Mouse (Mus musculus): ENCODE results near the gene Kcnc1. TPM values are rescaled to one million over a fixed set of nuclear protein-coding genes. Genes with fewer than 3 reads are reported as not detected.

Gene Kcnc1
- polyA plus RNA-seq, 1 experiment from 2014 or later: 0.92 TPM

DNA sequence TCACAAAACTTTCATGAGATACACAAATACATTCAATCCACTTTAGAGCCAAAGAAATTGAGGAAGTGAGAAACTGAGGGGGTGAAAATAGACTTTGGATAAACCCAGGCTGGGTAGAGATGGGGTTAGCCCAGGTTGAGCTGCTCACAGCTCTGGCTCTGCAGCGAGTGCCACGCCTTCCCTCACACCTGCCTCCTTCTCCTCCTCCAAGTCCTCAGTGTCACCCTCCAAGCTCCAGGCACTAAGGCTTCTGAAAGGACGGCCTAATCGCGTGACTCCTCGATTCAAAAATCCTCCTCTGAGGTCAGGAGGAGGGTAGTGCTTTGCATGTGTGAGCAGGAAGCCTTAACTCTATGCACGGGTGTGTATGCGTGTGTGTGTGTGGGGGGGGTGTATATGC, 66.8 kb downstream of the Kcnc1 start:
- H3K27me3 ChIP-seq (ENCODE audit: control insufficient read depth, insufficient read depth, low read length): no peaks in the 10 kb centered on the region
- WGBS: 89% methylated on average over 8 of the region's 8 CpGs
- H3K27ac ChIP-seq (ENCODE audit: low read depth, low read length): no peak overlapping the region
- H3K4me1 ChIP-seq (replicated peaks; ENCODE audit: control insufficient read depth, insufficient read depth, low read length): no peaks in the 10 kb centered on the region
- DNase-seq (ENCODE audit: low spot score) (no peak), ATAC-seq (replicated peaks; ENCODE audit: low FRiP score) (no peak)
- H3K9ac ChIP-seq (ENCODE audit: low read length): no peak overlapping the region
- H3K36me3 ChIP-seq (ENCODE audit: control insufficient read depth, insufficient read depth, low read length): no peaks in the 10 kb centered on the region
- no peaks in the 10 kb centered on the region for H3K9me3 ChIP-seq (ENCODE audit: control insufficient read depth, low read length)
- no peak overlapping the region for H3K4me2 ChIP-seq (ENCODE audit: low read depth, low read length, severe bottlenecking)
- H3K4me3 ChIP-seq (ENCODE audit: low read depth, low read length): no peak overlapping the region

- WGBS: 83% methylated on average over 7 of the region's 7 CpGs
- DNase-seq (ENCODE audit: low spot score) (no peak), ATAC-seq (replicated peaks; ENCODE audit: low FRiP score) (no peak)
- H3K4me1 ChIP-seq (replicated peaks; ENCODE audit: control insufficient read depth, insufficient read depth, low read length): no peaks in the 10 kb centered on the region
- no peaks in the 10 kb centered on the region for H3K27me3 ChIP-seq (ENCODE audit: control insufficient read depth, insufficient read depth, low read length)
- no peaks in the 10 kb centered on the region for H3K9me3 ChIP-seq (ENCODE audit: control insufficient read depth, low read length)
- H3K4me3 ChIP-seq (ENCODE audit: low read depth, low read length): no peak overlapping the region
- H3K4me2 ChIP-seq (ENCODE audit: low read depth, low read length, severe bottlenecking): no peak overlapping the region
- H3K27ac ChIP-seq (ENCODE audit: low read depth, low read length): no peak overlapping the region
- no peak overlapping the region for H3K9ac ChIP-seq (ENCODE audit: low read length)
- H3K36me3 ChIP-seq (ENCODE audit: control insufficient read depth, insufficient read depth, low read length): no peaks in the 10 kb centered on the region
Measured at GRCm38 (mm10) chr7:46466422-46466981, 70.2 kb downstream of the Kcnc1 start.

DNA sequence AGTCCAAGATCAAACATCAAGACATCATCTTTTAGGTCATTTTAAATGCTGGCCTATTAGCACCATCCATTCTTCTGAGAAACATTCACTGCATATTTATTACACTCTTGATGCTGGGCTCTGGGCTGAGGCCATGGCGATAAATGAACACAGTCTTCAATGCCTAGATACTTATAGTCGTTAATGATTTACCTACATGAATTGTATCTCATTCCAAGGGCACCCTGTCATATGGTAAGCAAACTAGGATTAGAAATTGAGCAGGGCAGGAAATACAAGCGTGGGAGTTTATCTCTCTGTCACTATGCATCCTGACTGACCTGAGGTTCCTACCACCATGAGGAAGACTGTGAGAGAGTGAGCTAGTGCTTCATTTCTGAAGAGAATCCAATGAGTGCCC, 73.2 kb downstream of the Kcnc1 start:
- Histone ChIP-seq H3K27ac (ENCODE audit: low read depth, low read length) (no peak overlapping the region), H3K9ac (ENCODE audit: low read length) (no peak overlapping the region), H3K36me3 (ENCODE audit: control insufficient read depth, insufficient read depth, low read length) (no peaks in the 10 kb centered on the region), H3K9me3 (ENCODE audit: control insufficient read depth, low read length) (no peaks in the 10 kb centered on the region), H3K4me1 (replicated peaks; ENCODE audit: control insufficient read depth, insufficient read depth, low read length) (peaks cover 2% of the 10 kb centered on the region; the same call in 1 of the 2 replicates), H3K27me3 (ENCODE audit: control insufficient read depth, insufficient read depth, low read length) (no peaks in the 10 kb centered on the region), H3K4me2 (ENCODE audit: low read depth, low read length, severe bottlenecking) (no peak overlapping the region), H3K4me3 (ENCODE audit: low read depth, low read length) (no peak overlapping the region)
- 90% methylated on average over 3 of the region's 3 CpGs for WGBS
- no peak for ATAC-seq (replicated peaks; ENCODE audit: low FRiP score)
- DNase-seq (ENCODE audit: low spot score): no peak

DNA sequence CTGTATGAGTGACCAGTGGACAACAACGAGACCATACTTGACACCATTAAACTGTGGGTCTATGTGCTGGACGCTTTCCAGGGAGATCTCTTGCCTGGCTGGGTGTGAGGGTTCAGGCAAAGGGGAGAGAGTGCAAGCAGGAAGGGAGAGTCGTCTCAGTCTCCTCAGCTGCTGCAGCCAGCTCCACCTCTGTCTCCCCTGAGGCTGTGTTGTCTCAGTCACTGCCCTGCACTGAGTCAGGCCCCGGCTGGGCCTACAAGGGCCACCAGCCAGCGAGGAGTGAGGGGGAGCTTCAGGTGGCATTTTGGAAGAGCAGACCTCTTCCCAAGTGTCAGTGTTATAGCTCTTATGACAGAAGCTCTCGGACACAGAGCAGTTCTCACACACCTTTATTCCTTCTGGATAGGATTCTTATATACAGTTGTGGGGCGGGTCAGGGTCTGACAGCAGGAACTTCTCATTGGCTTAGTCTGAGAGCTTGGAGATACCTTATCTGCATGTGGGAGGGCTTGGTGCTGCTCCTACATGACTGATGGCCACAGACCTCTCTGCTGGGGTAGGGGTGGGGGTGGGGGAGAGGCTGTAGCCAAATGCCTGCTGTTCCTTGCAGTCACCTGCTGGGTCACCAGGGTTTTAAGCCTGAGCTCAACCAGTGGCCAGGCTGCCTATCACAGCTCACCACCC, 74.9 kb downstream of the Kcnc1 start:
- Histone ChIP-seq H3K4me1 (replicated peaks; ENCODE audit: control insufficient read depth, insufficient read depth, low read length) (peaks cover 2% of the 10 kb centered on the region; the same call in 1 of the 2 replicates), H3K4me3 (ENCODE audit: low read depth, low read length) (no peak overlapping the region), H3K9me3 (ENCODE audit: control insufficient read depth, low read length) (no peaks in the 10 kb centered on the region), H3K4me2 (ENCODE audit: low read depth, low read length, severe bottlenecking) (no peak overlapping the region), H3K9ac (ENCODE audit: low read length) (no peak overlapping the region), H3K36me3 (ENCODE audit: control insufficient read depth, insufficient read depth, low read length) (no peaks in the 10 kb centered on the region), H3K27ac (ENCODE audit: low read depth, low read length) (no peak overlapping the region), H3K27me3 (ENCODE audit: control insufficient read depth, insufficient read depth, low read length) (no peaks in the 10 kb centered on the region)
- WGBS: 66% methylated on average over 7 of the region's 7 CpGs
- ATAC-seq (replicated peaks; ENCODE audit: low FRiP score) (no peak), DNase-seq (ENCODE audit: low spot score) (no peak)

DNA sequence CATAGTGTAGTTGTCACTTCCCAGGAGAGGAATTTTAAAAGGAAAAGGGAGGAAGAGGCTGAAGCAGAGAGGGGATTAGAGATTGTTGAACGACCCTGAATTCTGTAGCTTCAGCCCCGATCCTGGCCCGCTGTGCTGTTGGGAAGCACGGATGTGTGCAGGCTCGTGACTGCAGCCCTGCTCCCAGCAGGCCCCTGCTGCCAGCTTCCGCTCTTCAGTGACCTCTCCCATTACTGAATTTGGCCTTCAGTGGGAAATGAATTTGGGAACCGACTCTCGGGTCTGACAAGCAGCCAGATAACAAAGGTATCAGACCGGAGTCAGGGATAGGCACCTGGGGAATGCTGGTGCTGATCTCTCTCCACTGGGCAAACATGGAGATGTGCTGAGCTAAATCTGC, 76.8 kb downstream of the Kcnc1 start:
- ATAC-seq (replicated peaks; ENCODE audit: low FRiP score) (no peak), DNase-seq (ENCODE audit: low spot score) (no peak)
- Histone ChIP-seq H3K27me3 (ENCODE audit: control insufficient read depth, insufficient read depth, low read length) (no peaks in the 10 kb centered on the region), H3K4me2 (ENCODE audit: low read depth, low read length, severe bottlenecking) (no peak overlapping the region), H3K36me3 (ENCODE audit: control insufficient read depth, insufficient read depth, low read length) (no peaks in the 10 kb centered on the region), H3K9ac (ENCODE audit: low read length) (no peak overlapping the region), H3K4me1 (replicated peaks; ENCODE audit: control insufficient read depth, insufficient read depth, low read length) (peaks cover 2% of the 10 kb centered on the region; the same call in 1 of the 2 replicates), H3K9me3 (ENCODE audit: control insufficient read depth, low read length) (no peaks in the 10 kb centered on the region), H3K27ac (ENCODE audit: low read depth, low read length) (no peak overlapping the region), H3K4me3 (ENCODE audit: low read depth, low read length) (no peak overlapping the region)
- WGBS: 29% methylated on average over 9 of the region's 9 CpGs

DNA sequence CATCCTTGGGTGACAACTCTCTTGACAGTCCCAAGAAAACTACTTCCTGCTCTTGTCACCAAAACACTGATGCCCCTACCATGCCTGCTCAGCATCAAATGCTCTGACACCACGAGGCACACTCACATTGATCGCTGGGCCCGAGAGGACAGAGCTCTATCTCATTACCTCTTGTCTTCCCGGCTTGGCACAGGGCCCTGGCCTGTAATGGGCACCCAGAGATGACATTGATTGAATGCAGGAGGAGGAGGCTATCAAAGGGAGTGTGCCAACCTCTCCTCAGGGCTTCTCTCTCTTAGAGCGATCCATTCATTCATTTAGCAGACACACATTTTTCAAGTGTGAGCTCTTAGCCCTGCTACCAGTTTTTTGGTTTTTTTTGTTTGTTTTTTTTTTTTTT, 79.2 kb downstream of the Kcnc1 start:
- WGBS: 95% methylated on average over 5 of the region's 5 CpGs
- ATAC-seq (replicated peaks; ENCODE audit: low FRiP score) (no peak), DNase-seq (ENCODE audit: low spot score) (no peak)

GRCm38 (mm10) chr7:46477456-46477855, 81.2 kb downstream of the Kcnc1 start:
- H3K27ac ChIP-seq (ENCODE audit: low read depth, low read length): no peak overlapping the region
- H3K27me3 ChIP-seq (ENCODE audit: control insufficient read depth, insufficient read depth, low read length): no peaks in the 10 kb centered on the region
- no peak overlapping the region for H3K4me2 ChIP-seq (ENCODE audit: low read depth, low read length, severe bottlenecking)
- DNase-seq (ENCODE audit: low spot score) (no peak), ATAC-seq (replicated peaks; ENCODE audit: low FRiP score) (no peak)
- no peaks in the 10 kb centered on the region for H3K36me3 ChIP-seq (ENCODE audit: control insufficient read depth, insufficient read depth, low read length)
- no peaks in the 10 kb centered on the region for H3K9me3 ChIP-seq (ENCODE audit: control insufficient read depth, low read length)
- H3K9ac ChIP-seq (ENCODE audit: low read length): no peak overlapping the region
- 85% methylated on average over 3 of the region's 3 CpGs for WGBS
- no peak overlapping the region for H3K4me3 ChIP-seq (ENCODE audit: low read depth, low read length)
- H3K4me1 ChIP-seq (replicated peaks; ENCODE audit: control insufficient read depth, insufficient read depth, low read length): peaks cover 2% of the 10 kb centered on the region; the same call in 1 of the 2 replicates

More for the DNA sequence above, 79.2 kb downstream of the Kcnc1 start:
- Histone ChIP-seq H3K4me3 (ENCODE audit: low read depth, low read length) (no peak overlapping the region), H3K27me3 (ENCODE audit: control insufficient read depth, insufficient read depth, low read length) (no peaks in the 10 kb centered on the region), H3K9me3 (ENCODE audit: control insufficient read depth, low read length) (no peaks in the 10 kb centered on the region), H3K36me3 (ENCODE audit: control insufficient read depth, insufficient read depth, low read length) (no peaks in the 10 kb centered on the region), H3K27ac (ENCODE audit: low read depth, low read length) (no peak overlapping the region), H3K4me1 (replicated peaks; ENCODE audit: control insufficient read depth, insufficient read depth, low read length) (peaks cover 2% of the 10 kb centered on the region; the same call in 1 of the 2 replicates), H3K4me2 (ENCODE audit: low read depth, low read length, severe bottlenecking) (no peak overlapping the region), H3K9ac (ENCODE audit: low read length) (no peak overlapping the region)

- WGBS: 72% methylated on average over 6 of the region's 6 CpGs
- no peak overlapping the region for H3K9ac ChIP-seq (ENCODE audit: low read length)
- no peak for DNase-seq (ENCODE audit: low spot score)
- no peaks in the 10 kb centered on the region for H3K27me3 ChIP-seq (ENCODE audit: control insufficient read depth, insufficient read depth, low read length)
- no peaks in the 10 kb centered on the region for H3K36me3 ChIP-seq (ENCODE audit: control insufficient read depth, insufficient read depth, low read length)
- H3K27ac ChIP-seq (ENCODE audit: low read depth, low read length): no peak overlapping the region
- no peaks in the 10 kb centered on the region for H3K4me1 ChIP-seq (replicated peaks; ENCODE audit: control insufficient read depth, insufficient read depth, low read length)
- H3K9me3 ChIP-seq (ENCODE audit: control insufficient read depth, low read length): no peaks in the 10 kb centered on the region
- no peak overlapping the region for H3K4me3 ChIP-seq (ENCODE audit: low read depth, low read length)
- H3K4me2 ChIP-seq (ENCODE audit: low read depth, low read length, severe bottlenecking): no peak overlapping the region
- no peak for ATAC-seq (replicated peaks; ENCODE audit: low FRiP score)
Measured at GRCm38 (mm10) chr7:46479793-46480192, 83.5 kb downstream of the Kcnc1 start.

DNA sequence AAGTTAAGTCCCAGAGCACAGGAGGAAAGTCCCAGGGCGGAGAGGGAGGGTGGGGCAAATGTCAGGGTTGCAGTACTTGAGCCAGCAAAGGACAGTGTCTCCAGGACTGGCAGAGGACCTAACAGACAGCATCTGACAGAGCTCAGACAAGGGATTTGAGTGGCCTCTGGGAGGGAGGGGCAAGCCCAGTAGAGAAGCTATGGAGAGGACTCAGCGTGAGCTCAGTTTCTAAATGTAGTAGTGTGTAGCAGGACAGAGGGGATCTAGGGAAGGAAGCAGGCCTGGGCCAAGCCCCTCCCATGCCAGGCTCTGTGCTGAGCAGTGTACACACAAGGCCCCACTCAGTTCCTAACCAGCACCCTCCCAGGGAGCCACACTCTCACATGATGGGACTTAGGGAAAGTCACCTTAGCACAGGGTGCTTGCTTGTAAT, 85.8 kb downstream of the Kcnc1 start:
- no peak overlapping the region for H3K9ac ChIP-seq (ENCODE audit: low read length)
- no peaks in the 10 kb centered on the region for H3K36me3 ChIP-seq (ENCODE audit: control insufficient read depth, insufficient read depth, low read length)
- H3K4me3 ChIP-seq (ENCODE audit: low read depth, low read length): no peak overlapping the region
- H3K4me2 ChIP-seq (ENCODE audit: low read depth, low read length, severe bottlenecking): no peak overlapping the region
- no peaks in the 10 kb centered on the region for H3K9me3 ChIP-seq (ENCODE audit: control insufficient read depth, low read length)
- WGBS: 68% methylated on average over 2 of the region's 2 CpGs
- H3K4me1 ChIP-seq (replicated peaks; ENCODE audit: control insufficient read depth, insufficient read depth, low read length): no peaks in the 10 kb centered on the region
- DNase-seq (ENCODE audit: low spot score) (no peak), ATAC-seq (replicated peaks; ENCODE audit: low FRiP score) (no peak)
- H3K27me3 ChIP-seq (ENCODE audit: control insufficient read depth, insufficient read depth, low read length): no peaks in the 10 kb centered on the region
- H3K27ac ChIP-seq (ENCODE audit: low read depth, low read length): no peak overlapping the region

Data from forebrain, embryonic 11.5 days (tissue).